Mouse (Mus musculus) forebrain, postnatal 0 days (tissue): ENCODE measurements around the gene Gm28308. TPM values are rescaled to one million over a fixed set of nuclear protein-coding genes. Genes with fewer than 3 reads are reported as not detected.

Experiments used
- ATAC-seq: fragments of 200-750 bp; cut with Nextera tagmentation; 2 replicates; pipeline ENCODE4 v1.8.0; 2017; ENCODE audit warnings: mild to moderate bottlenecking, moderate library complexity
- DNase-seq: peaks from one replicate; pipeline ENCODE4 v3.0.0-alpha.2; 2015
- H3K27ac ChIP-seq: fragments of 300-500 bp; sonication (generic); 2 replicates; pipeline ENCODE4 v1.5.1; 2014; ENCODE audit warnings: low read depth, mild to moderate bottlenecking, antibody characterized with exemption, low read length, moderate library complexity, mixed read lengths
- H3K27me3 ChIP-seq: fragments of 300-500 bp; sonication (generic); 2 replicates; pipeline ENCODE4 v1.6.1; 2014; ENCODE audit warnings: mild to moderate bottlenecking, low read length, mixed read lengths; ENCODE audit not compliant: insufficient read depth
- H3K36me3 ChIP-seq: fragments of 300-500 bp; sonication (generic); 2 replicates; pipeline ENCODE4 v1.6.1; 2014; ENCODE audit warnings: mild to moderate bottlenecking, moderate library complexity; ENCODE audit not compliant: insufficient read depth
- H3K4me1 ChIP-seq: fragments of 300-500 bp; sonication (generic); 2 replicates; pipeline ENCODE4 v1.6.1; 2014; ENCODE audit warnings: antibody characterized with exemption; ENCODE audit not compliant: insufficient read depth
- H3K4me2 ChIP-seq: fragments of 300-500 bp; sonication (generic); 2 replicates; pipeline ENCODE4 v1.6.1; 2014; ENCODE audit warnings: low read depth, mild to moderate bottlenecking, moderate library complexity
- H3K4me3 ChIP-seq: fragments of 300-500 bp; sonication (generic); 2 replicates; pipeline ENCODE4 v1.5.1; 2014; ENCODE audit warnings: low read depth, low read length, mixed read lengths
- H3K9ac ChIP-seq: fragments of 300-500 bp; sonication (generic); 2 replicates; pipeline ENCODE4 v1.6.1; 2014; ENCODE audit warnings: mild to moderate bottlenecking
- H3K9me3 ChIP-seq: fragments of 300-500 bp; sonication (generic); 2 replicates; pipeline ENCODE4 v1.6.1; 2016; ENCODE audit warnings: low read length
- CTCF ChIP-seq: sonication (generic); IDR thresholded peaks from 2 replicates; pipeline ENCODE4 v1.5.1; 2016; ENCODE audit warnings: antibody characterized with exemption, control low read depth, low read depth
- WGBS: fragments of 180-500 bp; shearing (Covaris S2); extraction: QIAGEN DNeasy Blood & Tissue Kit; methylation state at CpG from one replicate; pipeline ENCODE4 v1.1.7; 2014; 5-methylcytosine and 5-hydroxymethylcytosine counted together
- polyA plus RNA-seq: library from polyadenylated mRNA; unstranded; fragments of >200 nt; fragmentation: Nextera tagmentation; extraction: Ambion mirVana; gene quantifications from 2 replicates; pipeline ENCODE4 v1.2.1, GENCODE M21; 2015
- total RNA-seq: library from RNA; depleted of rRNA; stranded (reverse); fragments of >200 nt; gene quantifications from 2 replicates; pipeline ENCODE4 v1.2.3, GENCODE M21; 2014

Gene Gm28308
- total and polyA plus RNA-seq, 2 experiments from 2014 or later, result not detected

DNA sequence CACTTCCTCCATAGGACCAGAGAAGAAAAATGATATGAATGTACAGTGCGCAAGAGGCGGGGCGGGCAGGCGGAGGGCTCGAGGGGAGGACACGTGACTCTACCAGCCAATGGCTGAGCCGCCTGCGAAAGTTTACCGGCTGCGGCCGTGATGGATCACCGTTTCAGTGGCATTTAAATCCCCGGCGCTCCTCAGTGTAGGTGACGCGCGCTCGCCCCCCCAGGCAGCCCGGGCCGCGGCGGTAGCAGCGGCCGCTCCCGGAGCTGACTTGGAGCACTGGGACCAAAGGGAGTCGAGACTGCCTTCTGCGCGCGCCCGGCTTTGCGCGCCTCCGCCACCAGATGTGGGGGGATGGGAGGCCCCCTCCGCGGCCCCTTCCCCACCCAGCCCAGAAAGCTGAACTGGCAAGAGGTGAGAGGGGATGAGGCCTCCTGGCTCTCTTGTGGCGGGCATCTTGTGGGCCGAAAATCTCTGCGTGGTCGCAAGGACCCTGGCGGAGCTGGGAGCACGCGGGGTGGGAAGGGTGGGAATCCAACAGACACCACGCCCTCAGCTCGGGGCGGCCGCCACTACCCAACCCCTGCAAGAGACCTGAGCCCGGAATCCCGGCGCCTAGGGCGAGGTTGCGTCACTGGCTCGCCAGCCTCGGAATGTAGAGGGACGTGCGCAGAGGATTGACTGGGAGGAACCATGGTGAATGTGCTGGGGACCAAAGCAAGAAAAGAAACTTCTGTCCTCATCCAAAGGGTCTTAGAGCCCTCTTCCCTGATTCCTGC, 54.7 kb downstream of the Gm28308 start, which contains the start of gene Hoxa1:
Hoxa1 (minus strand) TSS at position 42 of the 776 bp plus-strand sequence.
- Histone ChIP-seq H3K27ac (no peak within 1 kb of the TSS), H3K4me2 (peak within 1 kb of the TSS; percentile 80), H3K9ac (no peak within 1 kb of the TSS), H3K27me3 (peaks cover 93% of the 10 kb centered on the region), H3K4me1 (no peaks in the 10 kb centered on the region; the same call in 1 of the 2 replicates), H3K9me3 (no peaks in the 10 kb centered on the region), H3K36me3 (no peaks in the 10 kb centered on the region), H3K4me3 (peak within 1 kb of the TSS; percentile 42)
- WGBS, result 3% methylated on average over 54 of the region's 55 CpGs
- peak; percentile 61 for ATAC-seq
- DNase-seq, result no peak
- no peak for TF ChIP-seq CTCF

DNA sequence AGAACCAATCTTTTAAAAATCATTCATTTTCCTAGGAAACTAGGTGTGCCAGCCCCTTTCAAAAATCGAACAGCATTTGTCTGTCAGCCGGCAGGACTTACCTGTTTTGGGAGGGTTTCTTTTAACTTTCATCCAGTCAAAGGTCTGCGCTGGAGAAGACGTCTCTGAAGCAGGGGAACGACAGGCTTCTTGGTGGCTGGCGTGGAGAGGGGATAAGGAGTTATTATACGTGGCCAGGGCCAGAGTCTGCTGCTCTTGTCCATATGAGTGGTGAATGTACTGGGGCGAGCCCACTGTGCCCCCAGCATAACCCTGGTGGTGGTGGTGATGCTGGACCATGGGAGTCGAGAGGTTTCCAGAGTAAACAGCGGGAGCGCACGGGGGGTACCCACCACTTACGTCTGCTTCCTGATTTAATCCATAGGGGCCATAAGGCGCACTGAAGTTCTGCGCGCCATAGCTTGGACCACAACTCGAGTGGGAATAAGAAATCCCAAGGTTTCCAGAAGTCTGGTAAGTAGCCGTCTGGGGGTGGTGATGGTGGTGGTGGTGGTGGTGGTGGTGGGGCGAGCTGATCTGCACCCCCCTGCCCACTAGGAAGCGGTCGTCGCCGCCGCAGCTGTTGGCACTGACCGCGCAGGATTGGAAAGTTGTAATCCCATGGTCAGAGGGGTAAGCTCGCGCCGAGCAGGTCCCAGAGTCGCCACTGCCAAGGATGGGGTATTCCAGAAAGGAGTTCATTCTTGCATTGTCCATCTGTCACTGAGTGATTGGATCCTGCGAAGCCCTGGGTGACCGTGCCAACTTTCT, 55.5 kb downstream of the Gm28308 start:
- no peaks in the 10 kb centered on the region; the same call in 1 of the 2 replicates for H3K4me1 ChIP-seq
- H3K4me2 ChIP-seq, result peak overlapping the region; percentile 80
- peak overlapping the region; percentile 42 for H3K4me3 ChIP-seq
- no peak for TF ChIP-seq CTCF
- no peak overlapping the region for H3K27ac ChIP-seq
- H3K9me3 ChIP-seq, result no peaks in the 10 kb centered on the region
- no peak overlapping the region for H3K9ac ChIP-seq
- DNase-seq, result no peak
- H3K36me3 ChIP-seq, result no peaks in the 10 kb centered on the region
- H3K27me3 ChIP-seq, result peaks cover 93% of the 10 kb centered on the region
- no peak for ATAC-seq
- WGBS, result 3% methylated on average over 32 of the region's 32 CpGs

DNA sequence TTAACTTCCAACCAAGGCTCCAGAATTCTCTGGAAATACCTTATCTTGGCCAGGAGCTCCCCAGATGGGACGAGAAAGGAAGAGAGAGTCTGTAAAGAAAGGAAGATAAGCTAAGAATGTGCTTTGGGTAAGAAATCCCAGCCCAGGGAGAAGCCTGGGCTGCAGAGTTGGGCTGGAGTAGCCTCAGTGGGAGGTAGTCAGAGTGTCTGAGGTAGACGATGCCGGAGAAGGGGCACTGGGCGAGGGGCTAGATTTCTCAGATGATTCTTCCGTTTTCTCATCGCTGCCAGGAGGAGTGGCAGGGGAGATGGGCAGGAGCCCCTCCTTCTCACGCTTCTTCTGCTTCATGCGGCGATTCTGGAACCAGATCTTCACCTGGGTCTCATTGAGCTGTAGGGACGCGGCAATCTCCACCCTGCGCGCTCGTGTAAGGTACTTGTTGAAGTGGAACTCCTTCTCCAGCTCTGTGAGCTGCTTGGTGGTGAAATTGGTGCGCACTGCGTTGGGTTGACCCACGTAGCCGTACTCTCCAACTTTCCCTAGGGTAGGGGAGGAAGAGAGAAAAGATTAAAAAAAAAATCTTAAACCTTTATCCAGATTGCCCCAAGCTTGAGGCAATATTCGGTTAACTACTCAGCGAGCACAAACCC, 56.5 kb downstream of the Gm28308 start:
- no peak for TF ChIP-seq CTCF
- WGBS, result 1% methylated on average over 20 of the region's 20 CpGs
- Histone ChIP-seq H3K4me3 (no peak overlapping the region), H3K27ac (no peak overlapping the region), H3K36me3 (no peaks in the 10 kb centered on the region), H3K9ac (no peak overlapping the region), H3K27me3 (peaks cover 93% of the 10 kb centered on the region), H3K4me1 (no peaks in the 10 kb centered on the region; the same call in 1 of the 2 replicates), H3K9me3 (no peaks in the 10 kb centered on the region), H3K4me2 (no peak overlapping the region)
- ATAC-seq, result no peak
- DNase-seq, result no peak

DNA sequence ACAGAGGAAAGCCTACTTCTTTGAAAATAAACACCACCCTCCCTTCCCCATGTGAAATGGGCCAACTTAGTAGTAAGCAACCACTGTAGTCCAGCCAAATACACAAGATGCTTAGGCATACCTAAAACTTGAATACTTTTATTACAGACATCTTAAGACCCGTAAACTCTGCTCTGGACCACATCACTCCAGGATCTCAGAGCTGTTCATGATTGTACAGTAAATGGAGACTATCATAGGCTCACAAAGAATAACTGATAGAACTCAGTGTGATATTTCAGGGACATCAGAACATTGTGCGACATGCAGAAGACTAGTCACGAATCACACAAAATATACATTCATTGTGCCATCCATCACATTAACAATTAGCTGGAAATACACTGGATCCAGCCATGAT, 57.7 kb downstream of the Gm28308 start:
- H3K27me3 ChIP-seq, result peaks cover 93% of the 10 kb centered on the region
- WGBS, result 45% methylated on average over 3 of the region's 3 CpGs
- DNase-seq, result no peak

DNA sequence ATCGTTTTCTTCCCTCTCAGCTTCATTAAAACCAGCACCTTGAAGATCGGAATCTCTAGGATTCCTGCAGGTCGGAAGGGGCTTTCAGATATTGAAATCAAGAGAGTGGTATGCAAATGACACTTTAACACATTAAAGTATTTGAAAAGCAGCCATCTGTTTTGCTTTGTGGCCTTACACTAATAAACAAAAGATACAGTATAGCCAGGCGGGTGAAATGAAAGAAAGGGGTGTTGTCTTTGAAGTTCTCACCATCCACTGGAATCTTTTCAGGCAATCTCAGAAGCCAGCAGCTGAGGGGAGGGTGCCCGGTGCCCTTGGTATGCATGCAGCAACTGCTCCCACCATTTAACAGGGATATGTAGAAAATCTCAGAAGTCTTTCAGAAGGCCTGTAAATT, 59.1 kb downstream of the Gm28308 start:
- DNase-seq (no peak), ATAC-seq (no peak)
- Histone ChIP-seq H3K4me2 (no peak overlapping the region), H3K27ac (no peak overlapping the region), H3K36me3 (no peaks in the 10 kb centered on the region), H3K9me3 (no peaks in the 10 kb centered on the region), H3K4me3 (no peak overlapping the region), H3K27me3 (peaks cover 91% of the 10 kb centered on the region), H3K4me1 (no peaks in the 10 kb centered on the region; the same call in 1 of the 2 replicates), H3K9ac (no peak overlapping the region)
- WGBS, result 6% methylated on average over 5 of the region's 5 CpGs
- no peak for TF ChIP-seq CTCF

More for the DNA sequence above, 57.7 kb downstream of the Gm28308 start:
- no peaks in the 10 kb centered on the region; the same call in 1 of the 2 replicates for H3K4me1 ChIP-seq
- no peaks in the 10 kb centered on the region for H3K36me3 ChIP-seq
- no peak overlapping the region for H3K27ac ChIP-seq
- no peak overlapping the region for H3K4me2 ChIP-seq
- H3K4me3 ChIP-seq, result no peak overlapping the region
- no peak overlapping the region for H3K9ac ChIP-seq
- TF ChIP-seq CTCF, result no peak
- H3K9me3 ChIP-seq, result no peaks in the 10 kb centered on the region
- ATAC-seq, result no peak

DNA sequence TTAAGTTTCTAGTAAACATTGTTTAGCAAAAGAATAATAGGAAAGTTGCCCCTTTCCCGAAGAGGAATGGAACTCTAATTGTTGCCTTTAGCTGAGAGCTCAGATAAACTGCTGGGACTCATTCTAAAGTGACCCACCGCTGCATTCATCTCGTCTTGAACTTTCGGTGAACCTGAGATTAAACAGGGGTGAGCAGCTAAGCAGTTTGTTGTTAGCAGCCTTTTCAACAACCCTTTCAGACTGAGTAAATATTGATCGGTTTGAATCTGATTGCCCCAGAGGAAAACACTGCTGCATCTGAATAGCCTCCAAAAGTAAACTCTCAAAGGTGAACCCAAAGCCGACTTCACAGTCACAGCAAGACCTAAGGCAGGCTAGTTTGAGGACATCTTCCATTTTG, 59.9 kb downstream of the Gm28308 start:
- ATAC-seq, result no peak

More for the DNA sequence above, 59.9 kb downstream of the Gm28308 start:
- H3K4me1 ChIP-seq, result no peaks in the 10 kb centered on the region
- no peak overlapping the region for H3K9ac ChIP-seq
- no peak overlapping the region for H3K27ac ChIP-seq
- no peak for DNase-seq
- no peaks in the 10 kb centered on the region for H3K36me3 ChIP-seq
- no peaks in the 10 kb centered on the region for H3K9me3 ChIP-seq
- TF ChIP-seq CTCF, result no peak
- no peak overlapping the region for H3K4me2 ChIP-seq
- peaks cover 87% of the 10 kb centered on the region for H3K27me3 ChIP-seq
- under 1% methylated on average over 6 of the region's 6 CpGs for WGBS
- H3K4me3 ChIP-seq, result no peak overlapping the region
